Mouse (Mus musculus) 3T3-L1 (cell line): ENCODE data around the gene Tmeff2.

ENCODE experiments used
- DNase-seq: peaks from one replicate; pipeline ENCODE4 v3.0.0-alpha.2; 2015; ENCODE audit warnings: low read depth, low spot score

Gene Tmeff2

DNA sequence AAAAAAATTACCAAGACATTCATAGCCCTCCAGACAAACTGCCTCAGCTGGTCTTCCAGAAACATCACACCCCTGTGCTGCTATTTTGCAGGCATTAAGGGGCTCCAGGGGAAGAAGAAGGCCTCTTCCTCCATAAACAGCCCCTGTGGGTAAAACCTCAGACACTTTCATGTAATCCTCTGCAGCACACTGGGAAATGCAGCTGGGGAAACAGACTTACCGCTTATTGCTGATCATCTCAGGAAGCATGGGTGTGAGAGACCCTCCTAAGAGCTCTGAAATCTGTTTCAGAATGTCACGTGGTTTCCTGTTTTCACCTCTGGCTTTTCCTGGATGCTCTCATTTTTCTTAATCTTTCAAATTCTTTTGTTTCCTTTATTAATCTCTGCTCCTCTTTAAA lies 204.3 kb downstream of the Tmeff2 start:
- DNase-seq, result no peak

GRCm38 (mm10) chr1:51106401-51106920 lies 206.0 kb downstream of the Tmeff2 start:
- DNase-seq, result no peak

GRCm38 (mm10) chr1:51107299-51107698 lies 206.9 kb downstream of the Tmeff2 start:
- DNase-seq, result no peak

DNA sequence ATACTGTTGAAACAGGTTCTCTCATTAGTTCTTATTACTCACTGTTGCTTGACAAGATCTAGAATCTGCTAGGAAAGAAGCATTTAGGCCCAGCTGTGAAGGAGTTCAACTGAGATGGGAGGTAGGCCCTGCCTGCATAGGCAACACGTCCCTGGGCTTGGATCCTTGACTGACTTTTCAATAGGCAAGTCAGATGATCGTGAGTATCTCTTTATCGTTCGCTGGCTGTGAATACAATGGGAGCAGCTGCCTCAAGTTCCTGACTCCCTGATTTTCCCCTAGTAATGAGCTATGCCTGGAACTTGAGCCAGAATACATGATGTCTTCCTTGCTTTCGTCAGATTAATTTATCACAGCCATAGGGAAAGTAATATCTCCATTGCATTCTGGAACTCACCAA lies 214.3 kb downstream of the Tmeff2 start:
- DNase-seq, result no peak

DNA sequence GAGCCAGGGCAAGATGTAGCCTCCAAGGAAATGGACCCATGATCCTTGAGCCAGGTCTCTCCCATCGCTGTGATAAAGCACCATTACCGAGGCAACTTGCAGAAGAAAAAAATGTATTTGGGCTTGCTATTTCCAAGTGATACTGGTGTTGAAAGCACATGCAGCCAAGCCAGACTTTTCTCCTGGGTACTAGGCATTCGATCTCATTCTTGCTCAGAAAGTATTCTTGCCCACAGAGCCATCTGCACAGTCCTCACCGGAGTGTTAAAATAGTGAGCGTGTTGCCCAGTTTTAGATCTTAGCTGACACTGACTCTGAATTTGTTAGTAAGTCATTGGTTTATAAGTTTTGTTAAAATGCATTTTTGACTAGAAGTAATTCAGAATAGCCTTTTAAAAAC lies 215.3 kb downstream of the Tmeff2 start:
- no peak for DNase-seq

- no peak for DNase-seq
Measured at GRCm38 (mm10) chr1:51117830-51118229, 217.4 kb downstream of the Tmeff2 start.

DNA sequence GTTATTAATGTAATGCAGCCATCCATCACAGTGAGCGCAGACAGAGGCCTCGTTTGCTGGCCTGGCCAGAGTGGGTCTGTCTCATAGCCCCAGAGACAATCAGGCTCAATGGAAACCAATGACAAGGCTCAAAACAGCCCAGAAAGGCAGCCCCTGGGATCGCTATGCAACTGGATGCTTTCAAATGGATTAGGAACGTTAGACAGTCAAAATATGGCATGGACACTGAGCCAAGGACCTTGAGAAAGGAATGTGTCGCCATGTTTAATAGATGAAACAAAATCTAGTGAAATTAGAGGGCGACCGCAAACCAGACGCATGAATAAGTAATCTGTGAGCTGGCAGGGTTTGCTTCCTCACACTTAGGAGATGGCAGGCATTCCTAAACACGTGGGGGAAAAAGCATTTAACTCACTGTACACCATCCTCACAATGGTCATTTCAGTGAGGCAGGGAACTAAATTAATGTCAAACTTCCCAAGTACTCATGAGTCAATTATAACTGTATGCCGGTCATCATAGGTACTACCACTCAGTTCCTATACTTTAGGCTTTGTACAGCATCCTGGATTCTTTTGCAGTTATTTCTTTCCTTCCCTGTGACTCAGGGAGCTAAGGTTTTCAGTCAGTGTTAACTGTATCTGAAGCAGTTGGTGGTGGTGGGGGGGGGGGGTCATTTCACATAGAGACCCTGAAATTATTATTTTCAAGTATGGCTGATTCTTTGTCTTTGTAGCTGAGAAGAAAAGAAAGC lies 225.4 kb downstream of the Tmeff2 start:
- peak; percentile 32 for DNase-seq

DNA sequence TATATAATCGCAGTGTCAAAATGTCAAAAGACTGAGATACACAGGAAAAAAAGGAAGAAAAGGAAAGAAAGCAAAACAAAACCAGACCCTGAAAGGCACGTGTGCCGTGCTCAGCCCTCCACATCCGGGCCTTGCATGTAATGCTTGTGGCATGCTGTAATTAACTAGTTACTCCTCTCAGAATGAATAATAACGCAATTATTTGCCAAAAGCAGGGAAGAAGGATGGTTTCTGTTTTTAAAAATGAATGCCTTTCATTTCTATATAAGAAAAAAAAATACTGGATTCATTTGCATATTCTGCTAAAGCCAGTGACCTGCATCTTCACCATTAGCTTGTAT lies 225.9 kb downstream of the Tmeff2 start:
- DNase-seq, result peak; percentile 37

GRCm38 (mm10) chr1:51136792-51137191 lies 236.3 kb downstream of the Tmeff2 start:
- DNase-seq, result peak; percentile 26

- no peak for DNase-seq
Measured at GRCm38 (mm10) chr1:51139605-51140004, 239.2 kb downstream of the Tmeff2 start.

DNA sequence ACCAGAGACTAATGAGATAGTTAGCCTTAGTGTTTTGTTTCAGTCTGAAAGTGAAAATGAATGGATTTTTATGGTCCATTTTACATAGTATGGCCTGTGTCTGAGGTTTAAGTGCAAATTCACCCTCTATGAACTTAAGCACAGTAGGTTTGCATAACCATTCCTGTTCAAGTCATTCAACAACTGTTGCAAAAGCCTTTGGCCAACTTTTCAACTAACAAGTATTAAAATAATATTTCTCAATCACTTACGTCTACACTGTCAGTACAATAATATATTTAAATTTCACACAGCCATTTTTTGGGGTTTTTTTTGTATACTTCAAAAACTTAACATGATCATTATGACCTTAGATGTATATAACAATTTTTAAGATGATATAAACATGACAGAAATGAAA lies 240.9 kb downstream of the Tmeff2 start:
- no peak for DNase-seq

DNA sequence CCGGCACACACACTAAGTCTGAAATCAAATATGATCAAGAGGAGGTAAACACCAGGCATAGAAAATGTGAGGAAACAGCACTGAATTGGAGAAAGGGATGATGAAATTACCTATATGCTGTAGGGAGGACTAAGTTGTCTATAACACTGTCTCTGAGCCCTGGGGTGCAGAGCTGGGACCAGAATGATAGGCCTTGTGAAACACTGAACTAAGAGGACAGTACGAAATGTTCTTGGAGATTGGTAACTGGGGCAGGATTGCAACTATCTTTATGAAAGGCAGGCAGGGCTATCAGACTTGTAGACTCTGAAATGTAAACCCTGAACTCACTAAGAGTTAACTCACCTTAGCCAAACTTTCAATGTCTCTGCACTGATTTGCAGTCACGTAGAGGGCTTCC lies 242.3 kb downstream of the Tmeff2 start:
- DNase-seq, result no peak

DNA sequence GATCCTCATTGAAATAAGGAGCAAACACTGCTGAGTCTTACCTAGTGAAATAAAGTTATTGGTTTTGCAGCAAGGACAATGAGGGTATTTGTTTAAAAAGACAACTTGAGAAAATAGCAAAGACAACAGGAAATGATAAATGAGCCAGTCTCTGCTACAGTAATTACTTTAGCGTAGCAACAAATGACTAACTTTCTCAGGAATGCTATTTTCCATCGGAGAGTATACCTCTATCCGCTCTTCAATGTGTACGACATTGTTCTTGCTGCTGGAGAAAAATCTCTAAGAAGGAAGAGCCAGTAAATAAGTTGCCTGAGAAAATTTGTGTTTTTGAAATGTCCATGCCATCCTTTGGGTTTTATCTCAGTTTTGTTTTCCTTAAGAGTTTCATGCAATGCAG lies 245.2 kb downstream of the Tmeff2 start:
- peak; percentile 63 for DNase-seq

GRCm38 (mm10) chr1:51148481-51149137 lies 248.2 kb downstream of the Tmeff2 start:
- DNase-seq, result peak; percentile 45

DNA sequence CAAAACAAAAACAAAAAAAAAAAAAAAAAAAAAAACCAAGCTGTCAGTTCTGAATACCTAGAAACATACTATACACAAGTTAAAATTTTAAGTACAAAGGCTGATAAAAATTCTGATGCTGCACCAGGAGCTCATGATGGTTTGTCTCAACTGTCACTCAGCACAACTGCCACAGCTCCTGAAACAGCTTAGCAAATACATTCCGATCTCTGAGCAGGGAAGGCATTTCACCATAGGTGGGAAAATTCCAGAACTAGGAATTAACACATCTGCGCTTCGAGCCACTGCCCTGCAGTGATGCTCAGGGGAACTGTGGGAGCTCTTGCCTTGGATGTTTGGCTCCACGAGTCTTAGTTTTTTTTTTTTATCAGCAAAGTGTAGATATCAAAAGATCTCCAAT lies 249.0 kb downstream of the Tmeff2 start:
- peak; percentile 22 for DNase-seq

- DNase-seq, result no peak
Measured at GRCm38 (mm10) chr1:51149890-51150289, 249.4 kb downstream of the Tmeff2 start.

GRCm38 (mm10) chr1:51152017-51152416 lies 251.6 kb downstream of the Tmeff2 start:
- DNase-seq, result peak; percentile 48

DNA sequence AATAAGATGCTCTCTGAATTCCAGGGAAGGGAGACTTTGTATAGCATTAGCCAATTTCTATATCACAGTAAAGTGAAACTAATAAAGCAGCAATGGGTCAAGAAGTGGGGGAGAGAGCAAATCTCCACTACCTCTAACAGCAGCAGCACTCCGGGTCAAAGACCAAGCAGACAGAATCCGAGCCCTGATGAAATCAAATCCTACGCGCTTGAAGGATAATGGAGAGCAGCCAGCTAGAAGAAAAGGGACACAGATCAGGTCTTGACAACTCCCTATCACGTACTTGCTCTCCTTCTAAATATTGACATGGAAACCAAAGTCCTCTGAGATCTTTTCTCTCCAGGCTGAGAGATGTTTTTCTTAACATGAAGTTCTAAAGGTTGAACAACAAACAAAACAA lies 252.4 kb downstream of the Tmeff2 start:
- no peak for DNase-seq

DNA sequence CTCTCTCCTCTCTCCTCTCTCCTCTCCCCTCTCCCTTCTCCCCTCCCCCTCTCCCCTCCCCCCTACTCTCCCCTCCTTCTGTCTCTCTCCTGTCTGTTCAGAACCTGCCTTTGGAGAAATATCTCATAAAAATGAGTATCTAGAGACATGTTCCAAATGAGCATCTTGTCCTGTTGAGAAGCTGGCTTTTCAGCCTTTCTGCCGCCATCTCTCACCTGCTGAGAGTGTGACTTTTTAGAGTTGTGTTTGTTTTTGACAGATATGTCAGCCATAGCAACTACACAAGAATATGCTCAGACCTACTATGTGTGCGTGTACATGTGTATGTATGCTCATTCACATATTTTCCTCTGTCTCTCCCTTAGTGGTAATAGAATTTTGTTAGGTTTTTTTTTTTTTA lies 283.8 kb downstream of the Tmeff2 start:
- DNase-seq, result no peak

GRCm38 (mm10) chr1:51189008-51189407 lies 288.6 kb downstream of the Tmeff2 start:
- no peak for DNase-seq

DNA sequence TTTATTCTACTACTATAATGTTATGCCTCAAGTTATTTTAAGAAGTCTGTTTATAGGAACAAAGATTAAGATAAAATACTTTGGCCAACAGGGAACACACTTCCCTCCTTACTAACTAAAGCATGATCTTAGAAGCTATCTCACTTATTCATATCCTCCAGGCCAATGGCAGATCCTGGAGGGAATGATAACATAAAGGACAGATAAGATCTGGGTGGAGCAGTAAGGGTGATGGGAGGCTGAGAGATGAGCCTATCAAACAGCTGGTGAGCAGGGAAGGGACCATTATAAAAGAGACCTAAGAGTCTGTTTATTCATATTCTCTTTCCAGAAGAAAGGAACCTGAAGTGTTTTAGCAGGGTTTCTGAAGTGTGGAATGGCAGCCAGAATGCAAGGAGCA lies 290.8 kb downstream of the Tmeff2 start:
- no peak for DNase-seq

GRCm38 (mm10) chr1:51191872-51192613 lies 291.6 kb downstream of the Tmeff2 start:
- no peak for DNase-seq
